1 mouse cellular context compared by ENCODE assay signal in genomic region chr10:43666262-43667085, GRCm38 (mm10).
TF ChIP-seq lines count a peak whose summit lies in the region.

No protein-coding gene starts in this region.

TF ChIP-seq in MEL, 35 proteins besides CTCF, POLR2A, EP300 and RAD21 (continued from another document):
- no peak for TF ChIP-seq USF2 (IDR thresholded peaks at IDR 0.05; ENCODE audit: borderline replicate concordance in 1 of 2, insufficient read depth in 1 of 2, low read depth in 1 of 2, low read length in 2 of 2)
- TF ChIP-seq RCOR1 (IDR thresholded peaks at IDR 0.05; ENCODE audit: low read depth, low read length), result no peak
- TF ChIP-seq NELFE (IDR thresholded peaks at IDR 0.05; ENCODE audit: low read depth, low read length), result 0 out of 2 replicates have a peak, but pooled peaks have one; percentile 4
- 0 out of 2 replicates have a peak, but pooled peaks have one; percentile 5 for TF ChIP-seq ETS1 (IDR thresholded peaks at IDR 0.05; ENCODE audit: low read depth, low read length)
- TF ChIP-seq GATA1 (IDR thresholded peaks at IDR 0.05; ENCODE audit: low read depth, low read length), result 0 out of 2 replicates have a peak, but pooled peaks have one; percentile 2
- no peak for TF ChIP-seq ELF1 (IDR thresholded peaks at IDR 0.05; ENCODE audit: low read depth, low read length)
- TF ChIP-seq MAFK (IDR thresholded peaks at IDR 0.05; ENCODE audit: borderline replicate concordance, low read depth, low read length), result no peak
- TF ChIP-seq BHLHE40 (IDR thresholded peaks at IDR 0.05; ENCODE audit: borderline replicate concordance, low read depth, low read length), result no peak
- no peak for TF ChIP-seq MEF2A (IDR thresholded peaks at IDR 0.05; ENCODE audit: extremely low read depth, insufficient replicate concordance, low read depth, low read length, poor library complexity, severe bottlenecking)
- no peak for TF ChIP-seq UBTF (IDR thresholded peaks at IDR 0.05; ENCODE audit: borderline replicate concordance, insufficient read depth, low read depth, low read length)
- peak; percentile 49; the same call in 1 of the 2 replicates for TF ChIP-seq TBP (IDR thresholded peaks at IDR 0.05; ENCODE audit: low read depth, low read length)
- peak; percentile 88 for TF ChIP-seq MYC (IDR thresholded peaks at IDR 0.05; ENCODE audit: low read depth, low read length)
- TF ChIP-seq SMC3 (IDR thresholded peaks at IDR 0.05; ENCODE audit: low read depth, low read length), result no peak
- 0 out of 2 replicates have a peak, but pooled peaks have one; percentile 90 for TF ChIP-seq MXI1 (IDR thresholded peaks at IDR 0.05; ENCODE audit: low read depth, low read length)
- no peak for TF ChIP-seq GABPA (IDR thresholded peaks at IDR 0.05; ENCODE audit: low read depth, low read length)
- peak; percentile 37; the same call in 1 of the 2 replicates for TF ChIP-seq POLR2AphosphoS2 (IDR thresholded peaks at IDR 0.05; ENCODE audit: low read length)
- TF ChIP-seq ZMIZ1 (IDR thresholded peaks at IDR 0.05; ENCODE audit: low read depth, low read length), result peak; percentile 66
- TF ChIP-seq ZKSCAN1 (IDR thresholded peaks at IDR 0.05; ENCODE audit: low read depth, low read length), result no peak
- no peak for TF ChIP-seq CHD1 (IDR thresholded peaks at IDR 0.05; ENCODE audit: low read depth, low read length)
- TF ChIP-seq ZNF384 (IDR thresholded peaks at IDR 0.05; ENCODE audit: low read depth, low read length), result no peak
- peak; percentile 54; the same call in 1 of the 2 replicates for TF ChIP-seq SIN3A (IDR thresholded peaks at IDR 0.05; ENCODE audit: low read length)
- no peak for TF ChIP-seq TCF12 (IDR thresholded peaks at IDR 0.05; ENCODE audit: low read depth, low read length)
